Mouse (Mus musculus) embryo, embryonic 10 days (tissue): ENCODE measurements around the gene Dap.
A peak's percentile ranks its signal among the peaks of the same experiment; 100 is the strongest.

ENCODE experiments used
- DNase-seq: peaks from one replicate; pipeline ENCODE4 v3.0.0-alpha.2; 2015; ENCODE audit warnings: low spot score

The Dap gene

GRCm38 (mm10) chr15:31264827-31265226 lies 40.7 kb downstream of the Dap start:
- DNase-seq: peak; percentile 89

- DNase-seq: no peak
These were observed 41.3 kb downstream of the Dap start for GRCm38 (mm10) chr15:31265404-31265803.

GRCm38 (mm10) chr15:31265845-31266244 lies 41.7 kb downstream of the Dap start:
- no peak for DNase-seq

GRCm38 (mm10) chr15:31268148-31268547 lies 44.0 kb downstream of the Dap start:
- DNase-seq: no peak

DNA sequence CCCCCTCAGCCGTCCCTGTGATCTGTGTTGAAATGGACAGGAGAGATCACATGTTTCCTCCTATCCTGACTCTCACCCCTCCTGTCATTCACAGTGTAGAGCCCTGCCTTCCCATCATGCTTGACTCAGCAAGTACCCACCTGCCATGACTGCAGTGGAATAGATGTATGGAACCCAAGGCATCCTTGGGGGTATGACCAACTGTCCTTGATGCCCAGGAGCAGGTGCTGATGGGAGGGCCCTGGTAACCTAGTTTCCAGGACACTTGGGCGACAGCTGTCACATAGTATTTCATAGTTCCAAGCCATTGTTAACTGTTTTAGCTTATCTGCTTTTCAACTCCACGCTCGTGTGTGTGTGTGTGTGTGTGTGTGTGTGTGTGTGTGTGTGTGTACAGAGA lies 45.4 kb downstream of the Dap start:
- no peak for DNase-seq

GRCm38 (mm10) chr15:31272695-31273094 lies 48.6 kb downstream of the Dap start:
- no peak for DNase-seq

GRCm38 (mm10) chr15:31273509-31273908 lies 49.4 kb downstream of the Dap start:
- DNase-seq: no peak

DNA sequence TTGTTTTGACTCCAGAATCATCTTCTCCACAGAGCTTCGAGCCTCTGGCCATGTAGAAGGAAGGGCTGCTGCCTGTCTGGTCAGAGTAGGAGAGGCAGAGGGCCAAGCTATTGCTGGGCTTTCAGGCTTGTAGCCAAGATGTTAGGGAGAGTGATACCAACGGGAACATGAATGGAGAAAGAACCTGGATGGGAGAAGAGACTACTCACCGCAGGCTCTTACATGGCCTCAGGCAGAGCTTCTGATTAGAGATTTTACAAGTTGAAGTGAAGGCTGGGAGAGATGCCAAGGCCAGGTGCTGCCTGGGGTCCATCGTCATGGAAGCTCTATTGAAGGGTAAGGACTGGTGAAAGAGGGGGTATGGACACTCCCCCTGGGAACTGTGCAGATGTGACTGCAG lies 54.0 kb downstream of the Dap start:
- no peak for DNase-seq

- no peak for DNase-seq
These were observed 55.0 kb downstream of the Dap start for GRCm38 (mm10) chr15:31279120-31279519.

DNA sequence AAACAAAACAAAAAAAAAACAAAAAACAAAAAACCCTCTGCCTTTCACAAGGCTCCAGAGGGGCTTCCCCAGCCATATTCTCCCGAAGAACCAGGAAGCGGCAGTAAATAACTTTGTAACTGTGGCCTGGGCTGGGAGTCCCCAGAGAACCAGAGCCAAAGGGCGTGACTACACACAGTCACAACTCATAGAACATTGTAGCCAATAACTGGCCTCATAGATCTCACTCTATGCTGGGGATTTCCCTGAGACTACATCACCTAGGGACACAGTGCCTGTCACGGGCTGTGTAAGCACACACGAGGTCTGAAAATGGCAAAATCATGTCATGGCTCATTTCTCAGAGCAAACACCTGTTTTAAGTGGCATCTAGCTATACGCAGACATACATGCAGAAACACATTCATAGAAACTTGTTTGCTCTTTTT lies 55.5 kb downstream of the Dap start:
- no peak for DNase-seq

- DNase-seq: no peak
These were observed 55.9 kb downstream of the Dap start for GRCm38 (mm10) chr15:31280059-31280458.

DNA sequence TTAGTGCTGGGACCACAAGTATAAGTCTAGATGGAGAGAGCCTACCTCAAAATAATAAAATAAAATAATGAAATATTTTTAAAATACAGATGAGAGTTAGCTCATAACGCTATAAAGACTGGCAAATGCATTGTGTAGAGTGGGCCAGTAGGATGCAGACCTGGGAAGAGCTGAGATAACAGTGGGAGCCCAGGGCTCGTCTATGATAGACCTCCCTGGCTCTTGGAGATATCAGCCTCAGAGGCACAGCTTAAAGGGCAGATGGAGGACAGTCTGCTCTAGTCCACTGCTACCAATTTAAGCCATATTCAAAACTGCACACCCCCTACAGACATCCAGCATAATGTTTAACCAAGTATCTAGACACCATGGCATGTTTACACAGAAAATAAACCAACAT lies 56.6 kb downstream of the Dap start:
- no peak for DNase-seq

- DNase-seq: no peak
These were observed 57.7 kb downstream of the Dap start for GRCm38 (mm10) chr15:31281830-31282229.

DNA sequence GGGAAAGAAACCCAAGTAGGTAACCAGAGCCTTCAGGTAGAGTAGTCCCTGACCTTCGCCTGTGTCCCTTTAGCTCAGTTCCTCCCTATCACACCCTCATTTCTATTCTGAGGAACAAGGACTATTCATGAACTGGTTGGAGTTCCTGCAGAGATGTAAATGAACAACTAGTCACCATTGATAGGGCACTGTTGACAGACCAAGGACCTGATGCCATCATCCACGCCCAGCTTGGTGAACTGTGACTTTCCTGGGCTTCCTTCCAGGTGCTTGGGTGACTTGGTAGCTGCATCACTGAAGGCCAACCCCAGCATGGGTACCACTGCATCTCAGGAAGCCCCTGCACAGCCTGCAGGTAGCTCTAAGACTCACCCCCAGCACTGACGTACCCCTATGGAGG lies 58.2 kb downstream of the Dap start:
- DNase-seq: no peak

- peak; percentile 34 for DNase-seq
These were observed 60.0 kb downstream of the Dap start for GRCm38 (mm10) chr15:31284142-31284541.

- DNase-seq: no peak
These were observed 61.0 kb downstream of the Dap start for GRCm38 (mm10) chr15:31284922-31285631.

GRCm38 (mm10) chr15:31285695-31286094 lies 61.6 kb downstream of the Dap start:
- DNase-seq: no peak

DNA sequence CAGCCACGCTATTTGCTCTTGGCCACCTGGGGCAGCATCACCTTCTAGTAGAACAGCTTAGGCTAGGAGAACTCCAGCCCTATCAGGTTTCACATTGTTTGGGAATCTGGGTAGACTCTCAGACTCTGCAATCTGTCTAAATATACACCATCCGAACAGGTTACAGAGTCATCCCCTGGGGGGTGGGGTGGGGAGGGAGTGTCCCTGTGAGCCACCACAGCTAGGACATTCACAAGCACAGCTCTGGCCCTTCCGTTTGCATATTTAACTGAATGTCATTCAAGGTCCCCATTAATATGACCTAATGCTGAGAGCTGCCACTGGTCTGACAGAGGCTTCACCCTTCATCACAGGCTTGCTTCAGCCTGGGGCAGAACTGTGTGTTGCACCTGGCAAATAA lies 68.5 kb downstream of the Dap start:
- DNase-seq: no peak

DNA sequence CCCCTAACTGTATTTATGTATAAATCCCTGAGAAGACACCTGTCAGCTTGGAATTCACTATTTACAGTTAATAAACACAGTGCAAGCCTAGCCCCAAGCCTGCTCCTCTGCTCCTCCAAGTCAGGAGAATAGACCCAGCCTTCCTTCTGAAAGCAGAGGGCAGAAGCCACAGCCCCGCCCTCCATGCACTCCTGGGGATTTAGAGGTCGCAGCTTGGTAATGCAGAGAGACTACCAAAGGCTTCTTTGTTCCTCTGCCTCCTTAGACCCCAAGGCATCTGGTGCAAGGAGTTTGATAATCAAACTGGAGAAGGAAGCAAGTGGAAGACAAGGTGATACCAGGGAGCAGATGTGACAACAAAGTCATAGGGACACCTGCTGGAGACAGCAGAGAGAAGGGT lies 70.2 kb downstream of the Dap start:
- DNase-seq: no peak

DNA sequence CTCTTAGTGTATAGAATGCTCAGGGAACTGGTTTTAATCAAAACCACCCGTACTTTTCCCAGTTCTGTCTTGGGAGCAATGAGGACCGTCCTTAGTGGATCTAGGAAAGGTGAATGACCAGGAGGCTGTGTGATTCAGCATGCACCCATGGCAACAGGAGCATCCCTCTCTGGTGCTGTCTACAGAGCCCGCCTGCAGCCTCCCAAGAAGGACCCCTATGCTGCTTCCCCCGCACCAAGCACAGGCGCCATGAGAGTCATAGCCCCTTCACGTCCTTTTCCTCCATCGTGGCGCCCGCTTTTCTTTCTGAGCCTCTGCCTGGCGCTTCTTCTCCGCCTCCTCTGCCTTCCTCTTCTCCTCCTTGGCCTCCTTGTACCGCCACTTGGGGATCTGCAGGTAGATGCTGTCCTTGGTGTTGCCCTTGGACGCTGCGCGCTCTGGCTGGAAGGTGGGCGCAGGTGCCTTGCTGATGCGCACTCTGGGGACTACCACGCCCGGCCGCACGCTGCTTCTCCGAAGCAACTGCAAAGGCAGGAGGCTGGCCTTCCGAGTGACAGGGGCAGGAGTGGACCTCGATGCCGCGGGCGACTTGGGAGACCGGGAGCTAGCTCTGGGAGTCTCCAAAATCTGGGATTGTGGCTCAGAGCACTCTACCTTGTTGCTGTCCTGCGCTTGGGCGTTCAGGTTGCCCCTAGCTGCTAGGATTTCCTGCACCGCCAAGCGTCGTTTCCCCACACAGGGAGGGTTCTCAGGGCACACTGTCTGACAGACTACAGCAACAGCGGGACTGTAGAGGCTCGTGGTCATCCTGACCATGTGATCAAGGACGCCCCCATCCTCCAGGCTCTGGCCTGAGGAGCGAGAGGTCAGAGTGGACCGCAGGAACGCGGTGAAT lies 73.0 kb downstream of the Dap start:
- DNase-seq: peak; percentile 38

DNA sequence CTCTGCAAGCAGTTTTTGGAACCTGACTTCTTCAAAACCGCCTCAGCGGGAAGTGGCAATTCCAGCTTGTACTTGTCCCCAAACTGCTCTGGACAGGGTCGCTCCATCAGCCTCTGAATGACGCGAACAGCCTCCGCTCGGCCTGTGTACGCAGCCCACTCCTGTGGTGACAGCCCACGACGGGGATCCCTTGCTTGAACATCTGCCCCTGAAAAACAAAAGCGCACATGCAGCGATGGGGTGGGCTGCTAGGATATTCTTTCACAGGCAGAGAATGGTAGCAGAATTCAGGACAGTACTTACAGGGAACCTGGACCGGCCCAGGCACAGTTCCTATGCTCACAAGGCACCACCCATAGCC lies 73.6 kb downstream of the Dap start:
- DNase-seq: no peak

GRCm38 (mm10) chr15:31299258-31299917 lies 75.3 kb downstream of the Dap start:
- DNase-seq: no peak
